Mouse (Mus musculus): Measurements from ENCODE around the gene Unc119.

DNA sequence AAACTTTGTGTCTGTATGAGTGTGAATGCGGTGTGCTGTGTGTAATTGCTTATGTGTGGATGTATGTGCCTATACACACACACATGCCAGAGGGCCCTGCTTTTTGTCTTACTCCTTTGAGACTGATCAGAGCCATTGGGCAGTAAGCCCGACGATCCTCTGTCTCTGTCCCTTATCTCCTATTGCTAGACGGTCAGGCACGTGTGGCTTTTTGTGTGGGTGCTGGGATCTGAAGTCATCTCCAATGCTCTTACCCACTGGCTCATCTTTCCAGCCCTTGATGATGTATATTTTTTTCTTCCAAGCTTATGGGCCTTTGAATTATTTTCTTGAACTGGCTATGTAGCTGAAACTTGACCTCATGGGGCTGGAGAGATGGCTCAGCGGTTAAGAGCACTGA lies 11.6 kb downstream of the Unc119 start:
- TF ChIP-seq CTCF (IDR thresholded peaks at IDR 0.05; ENCODE audit: low read depth, low read length) (no peak), POLR2A (IDR thresholded peaks at IDR 0.05; ENCODE audit: borderline replicate concordance, low read depth, low read length) (no peak)
